Comparison of ENCODE assay signal across 9 mouse cellular contexts in the genomic region with DNA sequence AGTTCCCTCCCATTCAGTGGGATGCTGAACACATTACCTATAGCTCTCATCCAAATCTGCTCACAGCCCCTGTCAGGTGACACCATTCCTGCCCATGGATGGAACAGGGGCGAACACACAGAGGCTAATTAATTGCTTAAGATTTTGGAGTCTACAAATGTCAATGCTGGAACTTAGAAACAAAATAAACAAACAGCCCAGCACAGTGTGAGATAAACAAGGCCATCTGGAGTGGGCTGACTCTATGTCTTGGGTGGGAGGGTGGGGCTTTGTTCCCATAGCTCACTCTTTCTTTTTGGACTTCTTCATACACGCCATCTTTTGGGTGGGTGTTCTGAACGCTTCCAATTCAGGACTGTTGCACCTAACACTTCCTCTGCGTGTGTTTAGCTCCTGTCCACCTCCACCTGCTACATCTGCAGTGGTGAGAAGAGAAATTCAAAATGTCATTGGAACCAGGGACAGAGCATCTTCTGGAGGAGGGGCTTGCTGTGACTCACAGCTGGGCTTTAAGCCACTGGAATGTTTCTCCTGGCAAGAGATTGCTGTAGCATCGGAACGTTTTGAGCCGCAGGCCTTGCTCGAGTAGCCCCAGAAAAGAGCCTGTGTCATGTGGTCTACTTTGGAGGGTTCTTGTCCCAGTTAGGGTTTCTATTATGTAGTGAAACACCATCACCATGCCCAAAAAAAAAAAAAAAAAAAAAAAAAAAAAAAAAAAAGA. TPM values are rescaled to one million over a fixed set of nuclear protein-coding genes. Genes with fewer than 3 reads are reported as not detected.
DNase-seq lines count a peak whose midpoint lies in the region.
"Had no signal": no experiment of that assay in that cellular context is flagged by ENCODE, and none has a peak within 500 bp of the region (broad histone marks: within the 10 kb centered on the region; RNA-seq: fewer than 3 reads in every experiment).

No protein-coding gene starts in this region.

- peak; percentile 83 to 90 for DNase-seq in adrenal gland, adult (ENCODE audit: inconsistent age in 2 of 2, low spot score in 1 of 2)
- DNase-seq in adrenal gland, postnatal 4 days (ENCODE audit: low spot score in 2 of 2): no peak
- peak; percentile 21 to 27 for DNase-seq in kidney, postnatal 4 days
- no peak for DNase-seq in kidney, adult 9 months
- DNase-seq in adrenal gland, adult 2 months: peak; percentile 86
- peak; percentile 44 for DNase-seq in lung, postnatal 36 days
- no peak for DNase-seq in retina, postnatal 1 day
- DNase-seq in testis, postnatal 14 days (ENCODE audit: low spot score): no peak
- DNase-seq: thymus, adult 18-20 months had no signal

RNA-seq across cellular contexts. Expression of gene 9530068E07Rik, which starts 37.0 kb away (rescaled TPM):
- total RNA-seq in adrenal gland, postnatal 4 days (2021): 100 to 1,000 TPM; 181 to 192 TPM
- total RNA-seq in adrenal gland, adult 2 months (2021): 100 to 1,000 TPM; 142 to 144 TPM
- polyA plus RNA-seq in adrenal gland, adult 2 months (2012; rRNA removed): 241 and 242 TPM in 2 replicates

Comparison
In these comparisons a context has a peak if more than half of its experiments do, and no peak if none do; other contexts are left out.
1. DNase-seq: peak in adrenal gland, adult (2 of 2), kidney, postnatal 4 days (2 of 2), adrenal gland, adult 2 months (single experiment) and lung, postnatal 36 days (single experiment); none in adrenal gland, postnatal 4 days (0 of 2), kidney, adult 9 months (single experiment), retina, postnatal 1 day (single experiment) and testis, postnatal 14 days (single experiment).